Mouse (Mus musculus): ENCODE measurements around the gene Zfp991.
"Not testable (repeated sequence)": the region's sequence is repeated elsewhere in the genome, so short reads cannot be mapped to it uniquely, and the experiment has no call there.

DNA sequence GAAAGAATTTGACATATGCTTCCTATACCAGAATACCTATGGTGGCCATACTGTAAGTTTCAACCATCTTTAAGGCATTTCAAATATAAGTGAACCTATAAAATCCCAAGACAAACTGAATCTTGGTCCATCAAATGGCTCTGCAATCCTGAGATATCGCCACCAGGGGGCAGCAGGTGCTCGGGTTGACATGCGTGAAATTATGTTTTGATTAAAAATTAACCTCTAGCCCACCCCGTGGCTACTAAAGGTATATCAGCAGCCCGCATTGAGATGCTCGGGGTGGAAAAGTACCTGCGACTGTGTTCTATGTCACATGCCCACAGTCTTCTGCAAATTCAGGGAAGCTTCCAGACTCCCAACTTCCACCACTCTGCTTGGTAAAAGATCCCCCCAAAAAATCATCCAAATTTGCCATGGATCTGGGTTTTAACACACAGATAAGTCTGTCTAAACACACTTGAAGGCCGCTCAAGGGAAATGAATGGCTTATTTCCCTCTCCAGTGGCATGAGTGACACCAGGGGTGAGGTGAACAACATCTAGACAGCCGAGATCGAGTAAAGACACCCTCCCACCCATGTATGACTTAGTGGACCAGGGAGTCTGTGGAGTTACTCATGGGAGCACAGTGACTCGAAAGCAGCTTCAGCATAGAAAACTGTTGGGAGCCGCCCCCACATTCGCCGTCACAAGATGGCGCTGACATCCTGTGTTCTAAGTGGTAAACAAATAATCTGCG is 70.3 kb downstream of the Zfp991 start:
- TF ChIP-seq GATA1, TAL1 (IDR thresholded peaks at IDR 0.05; ENCODE audit: low read length): not testable (repeated sequence)
